Mouse (Mus musculus): ENCODE results near the gene Cfap126.

- TF ChIP-seq CTCF (IDR thresholded peaks at IDR 0.05; ENCODE audit: borderline replicate concordance, insufficient read depth, low read depth, low read length): no peak
- no peak for TF ChIP-seq POLR2A (IDR thresholded peaks at IDR 0.05; ENCODE audit: borderline replicate concordance, insufficient read depth, low read length)
Observed at GRCm38 (mm10) chr1:171116280-171116679, 2.6 kb downstream of the Cfap126 start.
